Mouse (Mus musculus): Measurements from ENCODE around the gene Nrp1. TPM values are rescaled to one million over a fixed set of nuclear protein-coding genes. Genes with fewer than 3 reads are reported as not detected.
A peak's percentile ranks its signal among the peaks of the same experiment; 100 is the strongest.

Gene Nrp1
- polyA plus RNA-seq, 1 experiment from 2014 or later, result 82.9 TPM

GRCm38 (mm10) chr8:128424626-128425333 is 66.4 kb downstream of the Nrp1 start:
- 81% methylated on average over 7 of the region's 7 CpGs for WGBS
- no peaks in the 10 kb centered on the region for H3K9me3 ChIP-seq (ENCODE audit: control insufficient read depth, low read length)
- no peak overlapping the region for H3K4me2 ChIP-seq (ENCODE audit: low read length)
- H3K9ac ChIP-seq (ENCODE audit: low read depth, low read length), result no peak overlapping the region
- no peak overlapping the region for H3K27ac ChIP-seq (ENCODE audit: low read depth, low read length)
- no peaks in the 10 kb centered on the region for H3K27me3 ChIP-seq (replicated peaks; ENCODE audit: control insufficient read depth, insufficient read depth, low read length)
- H3K4me3 ChIP-seq (ENCODE audit: low read length), result no peak overlapping the region
- no peaks in the 10 kb centered on the region for H3K36me3 ChIP-seq (ENCODE audit: control insufficient read depth, insufficient read depth, low read length)
- no peak for ATAC-seq
- no peaks in the 10 kb centered on the region for H3K4me1 ChIP-seq (ENCODE audit: control insufficient read depth, insufficient read depth, low read depth, low read length)

- Histone ChIP-seq H3K9me3 (ENCODE audit: control insufficient read depth, low read length) (no peaks in the 10 kb centered on the region), H3K4me1 (ENCODE audit: control insufficient read depth, insufficient read depth, low read depth, low read length) (no peaks in the 10 kb centered on the region), H3K27me3 (replicated peaks; ENCODE audit: control insufficient read depth, insufficient read depth, low read length) (no peaks in the 10 kb centered on the region), H3K27ac (ENCODE audit: low read depth, low read length) (no peak overlapping the region), H3K4me3 (ENCODE audit: low read length) (no peak overlapping the region), H3K36me3 (ENCODE audit: control insufficient read depth, insufficient read depth, low read length) (no peaks in the 10 kb centered on the region), H3K4me2 (ENCODE audit: low read length) (no peak overlapping the region), H3K9ac (ENCODE audit: low read depth, low read length) (no peak overlapping the region)
- no peak for ATAC-seq
- whole genome bisulfite sequencing, result 94% methylated on average over 3 of the region's 3 CpGs
These were observed 68.7 kb downstream of the Nrp1 start for GRCm38 (mm10) chr8:128427071-128427470.

GRCm38 (mm10) chr8:128428971-128429370 is 70.6 kb downstream of the Nrp1 start:
- 59% methylated on average over 1 of the region's 1 CpGs for WGBS

GRCm38 (mm10) chr8:128431082-128431481 is 72.7 kb downstream of the Nrp1 start:
- no peak for ATAC-seq
- Histone ChIP-seq H3K4me2 (ENCODE audit: low read length) (no peak overlapping the region), H3K9ac (ENCODE audit: low read depth, low read length) (no peak overlapping the region), H3K27ac (ENCODE audit: low read depth, low read length) (no peak overlapping the region), H3K36me3 (ENCODE audit: control insufficient read depth, insufficient read depth, low read length) (peaks cover 11% of the 10 kb centered on the region), H3K9me3 (ENCODE audit: control insufficient read depth, low read length) (no peaks in the 10 kb centered on the region), H3K27me3 (replicated peaks; ENCODE audit: control insufficient read depth, insufficient read depth, low read length) (no peaks in the 10 kb centered on the region), H3K4me1 (ENCODE audit: control insufficient read depth, insufficient read depth, low read depth, low read length) (no peaks in the 10 kb centered on the region), H3K4me3 (ENCODE audit: low read length) (no peak overlapping the region)
- 96% methylated on average over 1 of the region's 1 CpGs for WGBS

More at GRCm38 (mm10) chr8:128428971-128429370, 70.6 kb downstream of the Nrp1 start:
- no peaks in the 10 kb centered on the region for H3K27me3 ChIP-seq (replicated peaks; ENCODE audit: control insufficient read depth, insufficient read depth, low read length)
- ATAC-seq, result no peak; the same call in 1 of the 2 replicates
- no peaks in the 10 kb centered on the region for H3K4me1 ChIP-seq (ENCODE audit: control insufficient read depth, insufficient read depth, low read depth, low read length)
- no peak overlapping the region for H3K4me2 ChIP-seq (ENCODE audit: low read length)
- no peak overlapping the region for H3K27ac ChIP-seq (ENCODE audit: low read depth, low read length)
- no peak overlapping the region for H3K4me3 ChIP-seq (ENCODE audit: low read length)
- no peak overlapping the region for H3K9ac ChIP-seq (ENCODE audit: low read depth, low read length)
- no peaks in the 10 kb centered on the region for H3K9me3 ChIP-seq (ENCODE audit: control insufficient read depth, low read length)
- 0 out of 2 replicates have a peak, but pooled peaks cover 2% of the 10 kb centered on the region for H3K36me3 ChIP-seq (ENCODE audit: control insufficient read depth, insufficient read depth, low read length)

GRCm38 (mm10) chr8:128435749-128436148 is 77.3 kb downstream of the Nrp1 start:
- Histone ChIP-seq H3K4me2 (ENCODE audit: low read length) (no peak overlapping the region), H3K4me1 (ENCODE audit: control insufficient read depth, insufficient read depth, low read depth, low read length) (no peaks in the 10 kb centered on the region), H3K4me3 (ENCODE audit: low read length) (no peak overlapping the region), H3K9ac (ENCODE audit: low read depth, low read length) (no peak overlapping the region), H3K27ac (ENCODE audit: low read depth, low read length) (no peak overlapping the region), H3K27me3 (replicated peaks; ENCODE audit: control insufficient read depth, insufficient read depth, low read length) (no peaks in the 10 kb centered on the region), H3K36me3 (ENCODE audit: control insufficient read depth, insufficient read depth, low read length) (peaks cover 13% of the 10 kb centered on the region), H3K9me3 (ENCODE audit: control insufficient read depth, low read length) (no peaks in the 10 kb centered on the region)
- ATAC-seq, result no peak
- WGBS, result 85% methylated on average over 4 of the region's 4 CpGs

GRCm38 (mm10) chr8:128437156-128437825 is 78.9 kb downstream of the Nrp1 start:
- no peaks in the 10 kb centered on the region for H3K9me3 ChIP-seq (ENCODE audit: control insufficient read depth, low read length)
- no peak overlapping the region for H3K9ac ChIP-seq (ENCODE audit: low read depth, low read length)
- peaks cover 13% of the 10 kb centered on the region for H3K36me3 ChIP-seq (ENCODE audit: control insufficient read depth, insufficient read depth, low read length)
- no peak overlapping the region for H3K4me2 ChIP-seq (ENCODE audit: low read length)
- 60% methylated on average over 12 of the region's 12 CpGs for WGBS
- no peak overlapping the region for H3K27ac ChIP-seq (ENCODE audit: low read depth, low read length)
- no peak overlapping the region for H3K4me3 ChIP-seq (ENCODE audit: low read length)
- ATAC-seq, result no peak
- H3K4me1 ChIP-seq (ENCODE audit: control insufficient read depth, insufficient read depth, low read depth, low read length), result no peaks in the 10 kb centered on the region
- no peaks in the 10 kb centered on the region for H3K27me3 ChIP-seq (replicated peaks; ENCODE audit: control insufficient read depth, insufficient read depth, low read length)

GRCm38 (mm10) chr8:128441407-128441806 is 83.0 kb downstream of the Nrp1 start:
- Histone ChIP-seq H3K36me3 (ENCODE audit: control insufficient read depth, insufficient read depth, low read length) (no peaks in the 10 kb centered on the region), H3K4me1 (ENCODE audit: control insufficient read depth, insufficient read depth, low read depth, low read length) (no peaks in the 10 kb centered on the region; the same call in 1 of the 2 replicates), H3K9ac (ENCODE audit: low read depth, low read length) (no peak overlapping the region), H3K27ac (ENCODE audit: low read depth, low read length) (no peak overlapping the region), H3K4me3 (ENCODE audit: low read length) (no peak overlapping the region), H3K9me3 (ENCODE audit: control insufficient read depth, low read length) (no peaks in the 10 kb centered on the region), H3K4me2 (ENCODE audit: low read length) (no peak overlapping the region), H3K27me3 (replicated peaks; ENCODE audit: control insufficient read depth, insufficient read depth, low read length) (no peaks in the 10 kb centered on the region)
- 84% methylated on average over 1 of the region's 1 CpGs for WGBS
- no peak for ATAC-seq

GRCm38 (mm10) chr8:128445596-128445995 is 87.2 kb downstream of the Nrp1 start:
- ATAC-seq, result no peak
- peaks cover 4% of the 10 kb centered on the region for H3K4me1 ChIP-seq (ENCODE audit: control insufficient read depth, insufficient read depth, low read depth, low read length)
- H3K36me3 ChIP-seq (ENCODE audit: control insufficient read depth, insufficient read depth, low read length), result 0 out of 2 replicates have a peak, but pooled peaks cover 2% of the 10 kb centered on the region
- H3K27me3 ChIP-seq (replicated peaks; ENCODE audit: control insufficient read depth, insufficient read depth, low read length), result no peaks in the 10 kb centered on the region
- H3K9me3 ChIP-seq (ENCODE audit: control insufficient read depth, low read length), result no peaks in the 10 kb centered on the region
- no peak overlapping the region for H3K9ac ChIP-seq (ENCODE audit: low read depth, low read length)
- 26% methylated on average over 4 of the region's 4 CpGs for WGBS
- no peak overlapping the region for H3K4me2 ChIP-seq (ENCODE audit: low read length)
- no peak overlapping the region for H3K4me3 ChIP-seq (ENCODE audit: low read length)
- H3K27ac ChIP-seq (ENCODE audit: low read depth, low read length), result 0 out of 2 replicates have a peak overlapping the region, but pooled peaks have one; percentile 23

- H3K4me3 ChIP-seq (ENCODE audit: low read length), result no peak overlapping the region
- no peak overlapping the region for H3K27ac ChIP-seq (ENCODE audit: low read depth, low read length)
- ATAC-seq, result no peak
- H3K27me3 ChIP-seq (replicated peaks; ENCODE audit: control insufficient read depth, insufficient read depth, low read length), result no peaks in the 10 kb centered on the region
- no peaks in the 10 kb centered on the region for H3K9me3 ChIP-seq (ENCODE audit: control insufficient read depth, low read length)
- 89% methylated on average over 3 of the region's 3 CpGs for WGBS
- H3K4me1 ChIP-seq (ENCODE audit: control insufficient read depth, insufficient read depth, low read depth, low read length), result peaks cover 5% of the 10 kb centered on the region
- 0 out of 2 replicates have a peak, but pooled peaks cover 2% of the 10 kb centered on the region for H3K36me3 ChIP-seq (ENCODE audit: control insufficient read depth, insufficient read depth, low read length)
- no peak overlapping the region for H3K4me2 ChIP-seq (ENCODE audit: low read length)
- H3K9ac ChIP-seq (ENCODE audit: low read depth, low read length), result no peak overlapping the region
These were observed 88.2 kb downstream of the Nrp1 start for GRCm38 (mm10) chr8:128446636-128447035.

Measured in hindbrain, embryonic 16.5 days (tissue).